Mouse (Mus musculus) adrenal gland, postnatal 4 days (tissue): ENCODE results near the gene Sipa1l1. TPM values are rescaled to one million over a fixed set of nuclear protein-coding genes. Genes with fewer than 3 reads are reported as not detected.
"Not testable (repeated sequence)": the region's sequence is repeated elsewhere in the genome, so short reads cannot be mapped to it uniquely, and the experiment has no call there.

Experiments
- DNase-seq, 2 experiments: peaks; one replicate each; pipeline ENCODE4 v3.0.0; 2021 to 2022; ENCODE audit warnings: low spot score in 2 of 2, mixed read lengths in 2 of 2
- total RNA-seq, 2 experiments: library from RNA; stranded (reverse); gene quantifications; 2 replicates each; pipeline ENCODE4 v1.2.3; 2021

Sipa1l1 gene
- total RNA-seq, 2 experiments from 2014 or later, result 32.7 to 40.0 TPM

GRCm38 (mm10) chr12:82173623-82174022 lies 4.5 kb downstream of the Sipa1l1 start:
- no peak for DNase-seq

GRCm38 (mm10) chr12:82175709-82176108 lies 6.6 kb downstream of the Sipa1l1 start:
- DNase-seq, result no peak

GRCm38 (mm10) chr12:82178636-82179035 lies 9.5 kb downstream of the Sipa1l1 start:
- no peak for DNase-seq

- no peak for DNase-seq
Observed at GRCm38 (mm10) chr12:82179626-82180025, 10.5 kb downstream of the Sipa1l1 start.

- DNase-seq, result not testable (repeated sequence)
Observed at GRCm38 (mm10) chr12:82186156-82186555, 17.0 kb downstream of the Sipa1l1 start.

GRCm38 (mm10) chr12:82186740-82187139 lies 17.6 kb downstream of the Sipa1l1 start:
- DNase-seq, result no peak

GRCm38 (mm10) chr12:82187178-82187839 lies 18.2 kb downstream of the Sipa1l1 start:
- DNase-seq, result no peak

GRCm38 (mm10) chr12:82188321-82189075 lies 19.4 kb downstream of the Sipa1l1 start:
- DNase-seq, result no peak

GRCm38 (mm10) chr12:82189076-82189675 lies 20.1 kb downstream of the Sipa1l1 start:
- DNase-seq, result no peak

GRCm38 (mm10) chr12:82189715-82190581 lies 20.8 kb downstream of the Sipa1l1 start:
- no peak for DNase-seq

GRCm38 (mm10) chr12:82190582-82190965 lies 21.5 kb downstream of the Sipa1l1 start:
- DNase-seq, result no peak

- no peak for DNase-seq
Observed at GRCm38 (mm10) chr12:82191686-82192085, 22.6 kb downstream of the Sipa1l1 start.

- DNase-seq, result no peak
Observed at GRCm38 (mm10) chr12:82192641-82193054, 23.5 kb downstream of the Sipa1l1 start.

GRCm38 (mm10) chr12:82193476-82193875 lies 24.4 kb downstream of the Sipa1l1 start:
- no peak for DNase-seq

GRCm38 (mm10) chr12:82194919-82195318 lies 25.8 kb downstream of the Sipa1l1 start:
- no peak for DNase-seq

GRCm38 (mm10) chr12:82196213-82196612 lies 27.1 kb downstream of the Sipa1l1 start:
- DNase-seq, result no peak

- no peak for DNase-seq
Observed at GRCm38 (mm10) chr12:82196615-82197146, 27.6 kb downstream of the Sipa1l1 start.

- DNase-seq, result no peak
Observed at GRCm38 (mm10) chr12:82197207-82197606, 28.1 kb downstream of the Sipa1l1 start.

GRCm38 (mm10) chr12:82199286-82199685 lies 30.2 kb downstream of the Sipa1l1 start:
- DNase-seq, result no peak

GRCm38 (mm10) chr12:82204106-82204505 lies 35.0 kb downstream of the Sipa1l1 start:
- DNase-seq, result no peak
